Mouse (Mus musculus) kidney, embryonic 15.5 days (tissue): Measurements from ENCODE around the gene Cd69. TPM values are rescaled to one million over a fixed set of nuclear protein-coding genes. Genes with fewer than 3 reads are reported as not detected.

Source experiments
- ATAC-seq: fragments of 200-750 bp; cut with Nextera tagmentation; replicated peaks from 2 replicates; pipeline ENCODE4 v1.8.0; 2017; ENCODE audit warnings: moderate TSS enrichment; ENCODE audit not compliant: low FRiP score
- H3K27ac ChIP-seq: fragments of 300-500 bp; sonication (generic); 2 replicates; pipeline ENCODE4 v1.5.1; 2015; ENCODE audit warnings: mild to moderate bottlenecking, inconsistent platforms
- H3K27me3 ChIP-seq: fragments of 300-500 bp; sonication (generic); 2 replicates; pipeline ENCODE4 v1.6.1; 2015; ENCODE audit warnings: inconsistent platforms
- H3K36me3 ChIP-seq: fragments of 300-500 bp; sonication (generic); 2 replicates; pipeline ENCODE4 v1.6.1; 2015; ENCODE audit warnings: inconsistent platforms
- H3K4me1 ChIP-seq: fragments of 300-500 bp; sonication (generic); 2 replicates; pipeline ENCODE4 v1.6.1; 2015; ENCODE audit warnings: inconsistent platforms
- H3K4me2 ChIP-seq: fragments of 300-500 bp; sonication (generic); 2 replicates; pipeline ENCODE4 v1.6.1; 2015; ENCODE audit warnings: moderate library complexity, mild to moderate bottlenecking, inconsistent platforms
- H3K4me3 ChIP-seq: fragments of 300-500 bp; sonication (generic); replicated peaks from 2 replicates; pipeline ENCODE4 v1.5.1; 2015; ENCODE audit warnings: mild to moderate bottlenecking, inconsistent platforms
- H3K9ac ChIP-seq: fragments of 300-500 bp; sonication (generic); 2 replicates; pipeline ENCODE4 v1.6.1; 2015; ENCODE audit warnings: mild to moderate bottlenecking, inconsistent platforms
- H3K9me3 ChIP-seq: fragments of 300-500 bp; sonication (generic); replicated peaks from 2 replicates; pipeline ENCODE4 v1.6.1; 2016; ENCODE audit warnings: inconsistent platforms
- WGBS: fragments of 180-500 bp; shearing (Covaris S2); methylation state at CpG from one replicate; pipeline ENCODE4 v1.1.7; 2015; ENCODE audit warnings: mixed read lengths; 5-methylcytosine and 5-hydroxymethylcytosine counted together
- polyA plus RNA-seq: library from polyadenylated mRNA; unstranded; fragments of >200 nt; fragmentation: Nextera tagmentation; extraction: Ambion mirVana; gene quantifications from 2 replicates; pipeline ENCODE4 v1.2.1, GENCODE M21; 2015

Gene Cd69
- polyA plus RNA-seq, result not detected in 2 replicates

DNA sequence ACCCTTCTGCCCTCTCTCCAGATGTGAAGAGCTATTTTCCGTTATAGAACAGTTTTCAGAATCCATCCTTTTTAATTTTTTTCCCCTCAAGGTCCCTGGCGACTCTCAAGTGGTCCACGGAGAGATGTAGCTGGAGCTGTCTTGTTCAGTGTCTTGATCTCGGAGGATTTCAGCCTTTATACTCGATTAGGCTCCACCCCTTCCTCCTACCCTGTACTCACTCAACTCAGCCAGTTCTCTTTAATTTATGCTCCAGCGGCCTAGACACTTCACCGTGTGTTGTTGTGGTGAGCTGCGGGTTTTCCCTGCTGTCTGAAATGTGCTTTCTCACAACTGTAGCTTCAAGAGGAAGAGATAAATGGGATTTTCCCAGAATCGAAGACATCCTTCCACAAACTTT is at the start of gene Cd69:
Gene Cd69 (minus strand): TSS at position 217 of the 400 bp plus-strand sequence.
- Histone ChIP-seq H3K27ac (no peak within 1 kb of the TSS), H3K4me2 (no peak within 1 kb of the TSS), H3K9ac (no peak within 1 kb of the TSS), H3K4me3 (no peak within 1 kb of the TSS), H3K4me1 (no peaks in the 10 kb centered on the region), H3K36me3 (no peaks in the 10 kb centered on the region), H3K27me3 (no peaks in the 10 kb centered on the region), H3K9me3 (no peaks in the 10 kb centered on the region)
- WGBS, result 68% methylated on average over 9 of the region's 9 CpGs
- ATAC-seq, result no peak

DNA sequence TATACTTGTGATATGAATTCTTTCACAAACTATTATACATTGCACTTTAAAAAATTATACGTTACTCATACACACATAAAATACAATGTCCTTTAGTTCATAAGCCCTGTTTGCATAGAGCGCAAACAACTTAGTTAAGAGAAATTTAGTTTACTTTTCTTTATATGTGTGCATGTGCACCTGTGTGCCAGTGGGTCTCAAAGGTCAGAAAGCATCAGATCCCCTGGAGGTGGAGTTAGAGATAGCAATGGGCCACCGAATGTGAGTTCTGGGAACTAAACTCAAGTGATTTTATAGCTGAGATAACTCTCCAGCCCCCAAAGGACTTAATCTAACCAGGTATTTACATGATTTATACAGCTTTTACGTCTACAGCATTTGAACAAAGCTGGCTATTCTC is 44.1 kb upstream of the Cd69 start:
- no peak for ATAC-seq
- Histone ChIP-seq H3K9ac (no peak overlapping the region), H3K4me1 (no peaks in the 10 kb centered on the region), H3K27ac (no peak overlapping the region), H3K27me3 (no peaks in the 10 kb centered on the region), H3K9me3 (no peaks in the 10 kb centered on the region), H3K4me3 (no peak overlapping the region), H3K36me3 (no peaks in the 10 kb centered on the region), H3K4me2 (no peak overlapping the region)
- 65% methylated on average over 4 of the region's 4 CpGs for WGBS

DNA sequence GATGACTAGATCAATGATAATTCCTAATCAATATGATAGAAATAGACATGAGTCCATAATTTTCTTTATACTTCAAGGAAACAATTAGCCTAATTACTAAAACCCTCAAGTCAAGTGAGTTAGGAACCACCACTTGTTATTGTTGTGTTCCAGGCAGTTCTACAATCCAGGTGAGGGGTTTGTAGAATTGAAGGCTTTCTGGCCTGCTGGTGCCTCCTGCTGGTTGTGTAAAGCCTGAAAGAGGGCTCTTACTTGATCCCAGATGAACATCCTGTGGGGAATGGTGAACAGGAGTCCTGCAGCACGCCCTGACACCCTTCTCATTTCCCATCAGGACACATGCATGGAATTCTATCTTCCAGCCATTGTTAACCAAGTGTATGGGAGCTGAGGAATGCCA is 43.2 kb upstream of the Cd69 start:
- H3K27ac ChIP-seq, result no peak overlapping the region
- WGBS, result 42% methylated on average over 1 of the region's 1 CpGs
- no peaks in the 10 kb centered on the region for H3K9me3 ChIP-seq
- no peaks in the 10 kb centered on the region for H3K27me3 ChIP-seq
- no peak overlapping the region for H3K4me2 ChIP-seq
- no peak overlapping the region for H3K4me3 ChIP-seq
- H3K4me1 ChIP-seq, result no peaks in the 10 kb centered on the region
- no peak for ATAC-seq
- no peak overlapping the region for H3K9ac ChIP-seq
- no peaks in the 10 kb centered on the region for H3K36me3 ChIP-seq

DNA sequence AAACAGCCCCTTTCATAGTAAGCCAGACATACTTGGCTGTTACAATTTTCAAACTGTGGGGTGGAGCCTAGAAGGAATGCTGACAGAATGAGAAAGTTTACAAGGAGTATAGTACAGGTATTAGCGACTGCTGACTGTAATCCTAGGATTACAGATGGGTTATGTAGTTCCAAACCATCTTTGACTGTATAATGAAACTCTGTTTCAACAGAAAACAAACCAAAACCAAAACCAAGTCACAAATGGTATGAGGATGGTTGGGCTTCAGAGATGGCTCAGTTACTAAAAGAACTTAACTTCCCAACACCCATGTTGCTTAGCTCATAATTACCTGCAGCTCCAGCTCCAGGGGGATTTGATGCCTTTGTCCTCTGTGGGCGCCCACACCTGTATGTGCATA is 41.2 kb upstream of the Cd69 start:
- Histone ChIP-seq H3K9ac (no peak overlapping the region), H3K4me1 (no peaks in the 10 kb centered on the region), H3K36me3 (no peaks in the 10 kb centered on the region), H3K4me2 (no peak overlapping the region), H3K4me3 (no peak overlapping the region), H3K9me3 (no peaks in the 10 kb centered on the region), H3K27ac (no peak overlapping the region), H3K27me3 (no peaks in the 10 kb centered on the region)
- no peak for ATAC-seq
- WGBS, result 79% methylated on average over 2 of the region's 2 CpGs

DNA sequence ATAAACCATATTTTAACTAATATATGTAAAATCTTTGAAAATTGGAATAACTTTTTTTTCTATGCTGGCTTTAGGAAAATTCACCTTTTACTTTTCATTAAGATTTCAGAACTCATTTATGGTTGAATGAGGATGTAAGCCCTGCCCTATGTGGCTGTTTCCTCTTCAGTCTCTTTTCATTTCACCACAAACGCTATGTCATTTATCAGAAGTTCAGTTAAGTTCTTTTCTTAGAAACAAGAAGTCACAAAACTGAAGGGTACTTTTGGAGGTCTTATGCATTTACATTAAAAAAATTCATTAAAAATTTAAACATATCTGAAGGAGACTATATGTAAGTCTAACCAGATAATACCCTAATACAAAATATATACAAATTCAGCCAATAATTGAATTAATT is 40.5 kb upstream of the Cd69 start:
- Histone ChIP-seq H3K36me3 (no peaks in the 10 kb centered on the region), H3K4me2 (no peak overlapping the region), H3K4me1 (no peaks in the 10 kb centered on the region), H3K27ac (no peak overlapping the region), H3K9ac (no peak overlapping the region), H3K27me3 (no peaks in the 10 kb centered on the region), H3K9me3 (no peaks in the 10 kb centered on the region), H3K4me3 (no peak overlapping the region)
- no peak for ATAC-seq
- 83% methylated on average over 1 of the region's 1 CpGs for WGBS

DNA sequence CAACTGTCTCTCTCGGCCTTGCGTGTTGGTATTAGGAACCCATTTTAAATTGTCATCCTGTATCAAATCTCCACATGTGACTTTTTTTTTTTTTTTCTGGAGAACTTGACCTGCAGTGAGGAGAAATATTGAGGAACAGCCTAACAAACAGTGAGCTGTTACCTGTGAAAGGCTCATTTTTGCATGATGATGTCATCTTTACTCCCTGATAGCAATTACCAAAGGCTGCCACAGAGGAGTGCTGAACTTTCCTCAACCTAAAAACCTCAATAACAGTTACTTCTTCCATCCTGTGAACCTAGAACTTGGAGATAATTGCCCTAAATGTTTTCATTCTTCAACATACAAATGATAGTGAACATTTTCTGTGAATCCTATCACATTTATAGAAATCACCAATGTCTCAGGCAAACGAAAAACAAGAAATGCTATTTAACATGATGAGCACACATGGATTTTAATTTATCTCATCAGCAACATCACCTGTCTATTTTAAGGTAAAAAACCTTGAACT is 39.5 kb upstream of the Cd69 start:
- Histone ChIP-seq H3K27me3 (no peaks in the 10 kb centered on the region), H3K9me3 (no peaks in the 10 kb centered on the region), H3K9ac (no peak overlapping the region), H3K4me2 (no peak overlapping the region), H3K36me3 (no peaks in the 10 kb centered on the region), H3K27ac (no peak overlapping the region), H3K4me1 (no peaks in the 10 kb centered on the region), H3K4me3 (no peak overlapping the region)
- 88% methylated on average over 3 of the region's 3 CpGs for WGBS
- no peak for ATAC-seq

DNA sequence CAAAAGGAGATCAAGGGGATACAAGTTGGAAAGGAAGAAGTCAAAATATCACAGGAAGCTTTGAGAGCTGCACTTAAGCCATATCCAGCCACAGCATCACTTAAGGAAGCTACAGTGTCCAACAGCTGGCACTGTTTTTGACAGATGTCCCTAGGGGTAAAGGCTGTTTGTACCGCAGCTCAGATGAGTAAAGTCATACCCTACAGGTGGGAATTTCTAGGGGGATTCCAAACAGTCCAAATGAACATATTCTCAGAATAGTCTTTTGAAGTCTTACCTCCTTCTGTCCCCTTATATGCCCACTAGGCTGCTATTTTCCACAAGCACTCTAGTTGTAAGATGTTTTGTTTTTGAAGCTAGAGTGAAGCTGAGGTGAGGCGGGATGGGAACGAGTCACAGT is 37.3 kb upstream of the Cd69 start:
- ATAC-seq, result no peak
- no peak overlapping the region for H3K27ac ChIP-seq
- WGBS, result 70% methylated on average over 3 of the region's 3 CpGs
- H3K4me3 ChIP-seq, result no peak overlapping the region
- no peaks in the 10 kb centered on the region for H3K9me3 ChIP-seq
- no peak overlapping the region for H3K4me2 ChIP-seq
- H3K36me3 ChIP-seq, result no peaks in the 10 kb centered on the region
- no peaks in the 10 kb centered on the region for H3K27me3 ChIP-seq
- no peaks in the 10 kb centered on the region for H3K4me1 ChIP-seq
- no peak overlapping the region for H3K9ac ChIP-seq

DNA sequence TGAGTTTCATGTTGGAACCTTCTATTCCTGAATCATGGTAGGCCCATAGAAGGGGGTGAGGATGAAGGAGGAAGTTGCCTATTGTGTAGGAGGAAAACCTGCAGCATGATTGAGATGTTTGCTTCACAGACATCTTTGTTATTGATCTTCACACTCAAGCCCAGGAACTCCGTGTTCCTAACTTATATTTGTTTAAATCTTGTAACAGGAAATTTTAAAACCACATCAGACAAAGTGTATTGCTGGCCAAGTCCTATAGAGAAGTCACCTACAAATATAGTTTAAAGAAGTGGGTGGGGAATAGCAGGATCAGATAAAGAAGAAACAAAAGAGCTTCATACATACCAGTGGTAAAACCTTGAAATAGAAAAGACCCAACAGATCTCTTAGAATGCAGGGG is 28.9 kb upstream of the Cd69 start:
- ATAC-seq, result no peak
- 72% methylated on average over 1 of the region's 1 CpGs for WGBS
- H3K27me3 ChIP-seq, result no peaks in the 10 kb centered on the region
- H3K36me3 ChIP-seq, result no peaks in the 10 kb centered on the region
- no peak overlapping the region for H3K9ac ChIP-seq
- no peak overlapping the region for H3K27ac ChIP-seq
- no peaks in the 10 kb centered on the region for H3K4me1 ChIP-seq
- no peak overlapping the region for H3K4me2 ChIP-seq
- no peak overlapping the region for H3K4me3 ChIP-seq
- H3K9me3 ChIP-seq, result no peaks in the 10 kb centered on the region

DNA sequence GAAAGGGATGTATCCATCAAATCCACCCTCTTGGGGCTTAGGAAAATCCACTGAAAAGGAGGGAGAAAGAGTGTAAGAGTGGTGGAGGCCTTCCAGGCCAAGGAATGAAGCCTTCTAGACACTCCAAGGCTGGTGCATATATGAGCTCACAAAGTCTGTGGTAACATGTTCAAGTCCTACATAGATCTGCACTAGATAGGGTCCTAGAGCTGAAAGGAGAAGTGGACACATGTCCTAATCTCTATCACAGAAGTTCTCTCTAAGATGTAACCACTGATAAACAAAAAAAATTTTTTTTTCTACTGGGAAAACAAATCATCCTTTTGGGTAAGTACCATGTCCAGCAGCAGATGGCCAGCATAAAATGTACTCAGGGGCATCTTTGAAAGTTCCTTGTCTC is 13.5 kb upstream of the Cd69 start:
- no peak overlapping the region for H3K4me3 ChIP-seq
- H3K27ac ChIP-seq, result no peak overlapping the region
- ATAC-seq, result no peak

DNA sequence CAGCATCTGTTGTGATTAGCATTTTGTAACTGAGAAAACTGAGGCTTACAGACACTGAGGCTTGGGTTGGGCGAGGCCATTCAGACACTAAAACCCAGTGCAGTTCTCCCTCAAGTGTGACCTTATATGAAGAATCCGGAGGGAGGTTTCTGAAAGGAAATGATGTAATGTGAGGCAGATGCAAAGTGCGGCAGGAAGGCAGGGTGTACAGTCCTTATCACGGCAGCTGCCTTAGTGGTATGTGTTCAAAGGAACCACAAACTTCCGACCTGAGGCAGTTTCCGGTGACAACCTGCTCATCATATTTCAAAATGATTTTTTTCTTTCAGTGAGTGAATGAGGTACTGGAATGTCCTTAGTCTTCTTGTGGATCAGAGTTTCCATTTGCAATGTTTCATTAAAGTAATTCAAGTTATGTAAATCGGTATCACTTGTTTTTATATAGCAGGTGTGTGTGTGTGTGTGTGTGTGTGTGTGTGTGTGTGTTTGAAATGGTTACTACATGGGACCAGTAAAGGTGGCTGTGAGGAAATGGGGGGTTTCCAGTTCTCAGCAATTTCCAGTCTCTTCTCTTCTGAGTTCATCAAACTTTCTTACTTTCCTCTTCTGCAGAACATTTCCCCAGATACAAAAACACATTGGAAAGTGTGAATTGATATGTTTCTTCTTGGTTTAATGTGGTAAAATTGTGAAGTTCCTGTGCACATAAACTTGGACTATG is 9.3 kb upstream of the Cd69 start:
- H3K4me1 ChIP-seq, result no peaks in the 10 kb centered on the region
- no peaks in the 10 kb centered on the region for H3K36me3 ChIP-seq
- ATAC-seq, result no peak
- H3K9me3 ChIP-seq, result no peaks in the 10 kb centered on the region
- H3K27me3 ChIP-seq, result no peaks in the 10 kb centered on the region
- no peak overlapping the region for H3K9ac ChIP-seq
- no peak overlapping the region for H3K4me2 ChIP-seq
- H3K27ac ChIP-seq, result no peak overlapping the region
- 58% methylated on average over 7 of the region's 7 CpGs for WGBS
- H3K4me3 ChIP-seq, result no peak overlapping the region

More for the DNA sequence above, 13.5 kb upstream of the Cd69 start:
- Histone ChIP-seq H3K4me2 (no peak overlapping the region), H3K36me3 (no peaks in the 10 kb centered on the region), H3K9me3 (no peaks in the 10 kb centered on the region), H3K27me3 (no peaks in the 10 kb centered on the region), H3K4me1 (no peaks in the 10 kb centered on the region), H3K9ac (no peak overlapping the region)

DNA sequence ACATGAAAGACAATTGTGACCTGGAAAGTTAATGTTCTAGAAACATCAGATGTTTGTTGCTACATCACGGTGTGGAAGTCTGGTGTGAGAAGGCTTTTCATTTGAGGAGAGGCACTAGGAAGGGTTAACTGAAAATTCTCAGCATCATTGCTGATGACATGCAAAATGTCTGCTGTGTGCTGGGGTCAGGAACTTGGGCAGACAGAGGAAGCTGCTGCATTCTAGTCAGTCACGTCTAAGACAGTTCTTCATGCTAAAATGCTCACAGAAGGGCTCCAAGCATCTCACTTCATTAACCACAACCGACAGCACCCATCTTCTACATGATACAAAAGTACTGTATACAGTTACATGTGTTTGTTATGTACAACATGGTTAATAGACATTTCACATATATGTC is 8.0 kb upstream of the Cd69 start:
- no peaks in the 10 kb centered on the region for H3K4me1 ChIP-seq
- no peaks in the 10 kb centered on the region for H3K9me3 ChIP-seq
- H3K27ac ChIP-seq, result no peak overlapping the region
- no peak for ATAC-seq
- no peak overlapping the region for H3K4me3 ChIP-seq
- no peak overlapping the region for H3K9ac ChIP-seq
- no peaks in the 10 kb centered on the region for H3K27me3 ChIP-seq
- 57% methylated on average over 3 of the region's 3 CpGs for whole genome bisulfite sequencing
- no peaks in the 10 kb centered on the region for H3K36me3 ChIP-seq
- no peak overlapping the region for H3K4me2 ChIP-seq

DNA sequence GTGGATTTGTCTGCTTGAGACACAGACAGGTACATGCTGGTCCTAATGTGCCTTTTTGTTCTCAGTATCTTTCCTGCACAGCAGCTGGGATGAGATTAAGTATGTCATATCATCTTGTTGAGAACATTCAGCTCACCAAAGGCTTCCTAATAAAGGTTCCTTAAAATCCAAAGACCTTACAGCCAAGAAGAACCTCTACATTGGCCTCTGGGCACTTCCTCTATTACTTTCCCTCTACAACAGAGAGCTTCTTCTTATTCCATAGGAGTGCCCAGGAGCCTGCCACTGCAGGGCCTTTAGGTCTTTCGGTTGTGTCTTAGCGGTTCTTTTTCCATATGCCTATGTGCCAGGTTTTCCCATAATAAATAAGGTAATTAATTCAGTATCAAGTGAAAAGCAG is 1.2 kb upstream of the Cd69 start:
- 100% methylated on average over 2 of the region's 2 CpGs for WGBS
- H3K27me3 ChIP-seq, result no peaks in the 10 kb centered on the region
- H3K4me2 ChIP-seq, result no peak overlapping the region
- H3K4me1 ChIP-seq, result no peaks in the 10 kb centered on the region
- H3K4me3 ChIP-seq, result no peak overlapping the region
- H3K27ac ChIP-seq, result no peak overlapping the region
- H3K36me3 ChIP-seq, result no peaks in the 10 kb centered on the region
- no peaks in the 10 kb centered on the region for H3K9me3 ChIP-seq
- H3K9ac ChIP-seq, result no peak overlapping the region
- ATAC-seq, result no peak

DNA sequence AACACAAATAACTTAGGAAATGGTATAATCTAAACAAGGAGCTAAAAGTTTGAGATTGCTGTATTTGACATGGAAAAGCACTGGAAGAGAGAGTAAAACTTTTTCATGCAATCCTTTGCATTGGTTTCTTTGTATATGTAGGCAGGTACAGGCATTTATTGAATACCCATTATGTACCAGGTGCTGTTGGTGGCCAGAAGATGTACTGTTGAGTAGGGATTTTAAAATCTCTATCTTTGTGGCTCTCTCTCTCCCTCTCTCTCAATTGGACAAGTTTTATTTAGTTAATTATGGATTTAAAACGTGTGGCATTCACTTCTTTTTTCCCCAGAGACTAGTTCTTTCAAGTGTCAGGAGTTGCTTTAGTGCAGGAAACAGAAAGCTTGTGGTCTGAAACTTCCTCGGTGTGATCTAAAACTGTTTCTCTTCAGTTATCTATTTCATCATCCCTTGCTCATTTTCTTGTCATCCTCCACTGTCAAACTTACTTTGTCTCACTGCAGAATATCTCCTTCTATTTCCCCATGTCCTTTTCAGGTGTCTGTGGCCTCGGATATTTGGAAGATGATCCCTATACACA is 478 bp upstream of the Cd69 start:
- no peak overlapping the region for H3K4me3 ChIP-seq
- H3K27me3 ChIP-seq, result no peaks in the 10 kb centered on the region
- H3K27ac ChIP-seq, result no peak overlapping the region
- H3K4me1 ChIP-seq, result no peaks in the 10 kb centered on the region
- ATAC-seq, result no peak
- no peak overlapping the region for H3K9ac ChIP-seq
- H3K36me3 ChIP-seq, result no peaks in the 10 kb centered on the region
- WGBS, result 64% methylated on average over 3 of the region's 3 CpGs
- H3K4me2 ChIP-seq, result no peak overlapping the region
- no peaks in the 10 kb centered on the region for H3K9me3 ChIP-seq
